Mouse (Mus musculus) adipocyte (in vitro differentiated cells): ENCODE data around the gene Eef2.

Source experiments
- DNase-seq: peaks from one replicate; pipeline ENCODE4 v3.0.0-alpha.2; 2016; ENCODE audit warnings: low spot score

The Eef2 gene

GRCm38 (mm10) chr10:81176466-81177271 is at the start of gene Eef2:
Gene Eef2 (plus strand): TSS chr10:81176631.
- peak; percentile 97 for DNase-seq

GRCm38 (mm10) chr10:81134181-81134587 is 42.2 kb upstream of the Eef2 start:
- DNase-seq: no peak

- DNase-seq: no peak
Observed at GRCm38 (mm10) chr10:81134966-81135681, 41.3 kb upstream of the Eef2 start, which contains the start of gene Zbtb7a. Gene Zbtb7a (plus strand): TSS chr10:81135220.

- peak; percentile 57 for DNase-seq
Observed at GRCm38 (mm10) chr10:81135831-81136705, 40.4 kb upstream of the Eef2 start.

- peak; percentile 82 for DNase-seq
Observed at GRCm38 (mm10) chr10:81136706-81137231, 39.7 kb upstream of the Eef2 start.

- peak; percentile 97 for DNase-seq
Observed at GRCm38 (mm10) chr10:81137252-81138130, 38.9 kb upstream of the Eef2 start.

GRCm38 (mm10) chr10:81138131-81138782 is 38.2 kb upstream of the Eef2 start:
- peak; percentile 38 for DNase-seq

GRCm38 (mm10) chr10:81138821-81139528 is 37.5 kb upstream of the Eef2 start:
- no peak for DNase-seq

- DNase-seq: no peak
Observed at GRCm38 (mm10) chr10:81139529-81139846, 36.9 kb upstream of the Eef2 start.

- no peak for DNase-seq
Observed at GRCm38 (mm10) chr10:81140005-81140404, 36.4 kb upstream of the Eef2 start.

- no peak for DNase-seq
Observed at GRCm38 (mm10) chr10:81140717-81141454, 35.5 kb upstream of the Eef2 start.

GRCm38 (mm10) chr10:81141455-81142210 is 34.8 kb upstream of the Eef2 start:
- DNase-seq: no peak

- no peak for DNase-seq
Observed at GRCm38 (mm10) chr10:81142551-81142981, 33.9 kb upstream of the Eef2 start.

- no peak for DNase-seq
Observed at GRCm38 (mm10) chr10:81143157-81143633, 33.2 kb upstream of the Eef2 start.

- no peak for DNase-seq
Observed at GRCm38 (mm10) chr10:81143845-81144437, 32.5 kb upstream of the Eef2 start.

GRCm38 (mm10) chr10:81144667-81145066 is 31.8 kb upstream of the Eef2 start:
- DNase-seq: no peak

GRCm38 (mm10) chr10:81145307-81145706 is 31.1 kb upstream of the Eef2 start:
- no peak for DNase-seq

- DNase-seq: no peak
Observed at GRCm38 (mm10) chr10:81145778-81146177, 30.7 kb upstream of the Eef2 start.
